Mouse (Mus musculus): ENCODE results near the gene Glis2. TPM values are rescaled to one million over a fixed set of nuclear protein-coding genes. Genes with fewer than 3 reads are reported as not detected.

Gene Glis2
- total and polyA plus RNA-seq, 2 experiments from 2014 or later, result 11.8 to 25.4 TPM

DNA sequence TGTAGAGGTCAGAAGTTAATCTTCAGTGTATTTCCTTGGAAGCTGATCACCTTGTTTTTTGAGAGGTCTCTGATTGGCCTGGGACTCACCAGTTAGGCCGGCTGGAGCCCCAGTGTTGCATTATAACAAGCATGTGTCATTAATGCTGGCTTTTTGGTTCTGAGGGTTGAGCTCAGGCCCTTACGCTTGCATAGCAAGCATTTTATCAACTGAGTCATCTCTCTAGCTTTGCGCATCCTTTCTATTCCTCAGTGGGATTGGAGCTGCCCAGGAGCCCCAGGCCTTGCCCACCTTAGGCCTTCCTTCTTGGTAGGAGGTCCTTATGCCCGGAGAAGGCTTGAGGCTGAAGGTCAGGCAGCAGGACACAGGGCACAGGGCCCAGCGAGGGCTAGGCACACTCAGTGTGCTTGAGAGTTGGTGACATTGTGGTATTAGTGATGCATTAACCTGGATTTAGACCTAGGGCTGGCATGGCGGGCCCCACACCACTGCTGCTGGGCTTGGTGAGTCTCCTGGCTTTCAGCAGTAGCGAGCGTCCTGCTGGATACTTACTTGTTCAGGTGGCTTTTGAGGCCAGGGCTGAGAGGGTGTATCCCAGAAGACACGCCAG lies 6.3 kb downstream of the Glis2 start:
- peak overlapping the region; percentile 83 for H3K27ac ChIP-seq (ENCODE audit: low read depth)
- H3K27me3 ChIP-seq (ENCODE audit: control insufficient read depth, insufficient read depth, low read length), result no peaks in the 10 kb centered on the region
- ATAC-seq (ENCODE audit: insufficient read depth, low read depth), result no peak
- no peak overlapping the region for H3K4me2 ChIP-seq (ENCODE audit: low read depth, low read length)
- H3K9ac ChIP-seq (replicated peaks; ENCODE audit: low read depth, low read length), result 0 out of 2 replicates have a peak overlapping the region, but pooled peaks have one; percentile 1
- WGBS, result 58% methylated on average over 9 of the region's 9 CpGs
- TF ChIP-seq EP300 (IDR thresholded peaks at IDR 0.05; ENCODE audit: low read depth) (no peak), CTCF (IDR thresholded peaks at IDR 0.05; ENCODE audit: low read depth) (no peak)
- H3K4me3 ChIP-seq (ENCODE audit: low read depth, low read length), result no peak overlapping the region
- H3K4me1 ChIP-seq (ENCODE audit: control insufficient read depth, insufficient read depth), result peaks cover 83% of the 10 kb centered on the region
- H3K9me3 ChIP-seq (replicated peaks; ENCODE audit: control insufficient read depth, low read length), result no peaks in the 10 kb centered on the region
- no peak for DNase-seq (ENCODE audit: low spot score)
- no peaks in the 10 kb centered on the region for H3K36me3 ChIP-seq (replicated peaks; ENCODE audit: control insufficient read depth, insufficient read depth, low read length)

DNA sequence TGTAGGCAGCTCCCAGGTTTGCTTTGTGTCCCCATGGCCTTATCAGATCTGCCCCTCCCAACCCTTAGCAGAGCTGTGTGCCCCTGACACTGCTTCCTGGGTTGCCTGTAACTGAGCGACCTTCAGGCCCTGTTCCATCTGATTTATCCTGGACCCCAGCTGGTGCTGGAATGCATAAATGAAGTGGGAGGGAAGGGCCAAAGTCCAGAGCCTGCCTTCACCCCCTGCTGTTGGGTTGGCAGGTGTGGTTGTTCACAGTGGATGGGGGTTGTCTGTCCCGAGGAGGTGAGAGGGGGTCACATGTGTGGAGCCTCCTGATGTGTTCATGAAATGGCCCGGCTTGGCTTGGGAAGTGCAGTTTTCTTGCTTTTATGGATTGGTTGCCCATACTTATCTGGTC lies 7.7 kb downstream of the Glis2 start:
- Histone ChIP-seq H3K9me3 (replicated peaks; ENCODE audit: control insufficient read depth, low read length) (no peaks in the 10 kb centered on the region), H3K4me1 (ENCODE audit: control insufficient read depth, insufficient read depth) (peaks cover 83% of the 10 kb centered on the region), H3K9ac (replicated peaks; ENCODE audit: low read depth, low read length) (0 out of 2 replicates have a peak overlapping the region, but pooled peaks have one; percentile 1), H3K4me3 (ENCODE audit: low read depth, low read length) (no peak overlapping the region), H3K27me3 (ENCODE audit: control insufficient read depth, insufficient read depth, low read length) (no peaks in the 10 kb centered on the region), H3K4me2 (ENCODE audit: low read depth, low read length) (no peak overlapping the region), H3K27ac (ENCODE audit: low read depth) (peak overlapping the region; percentile 83), H3K36me3 (replicated peaks; ENCODE audit: control insufficient read depth, insufficient read depth, low read length) (no peaks in the 10 kb centered on the region)
- no peak for ATAC-seq (ENCODE audit: insufficient read depth, low read depth)
- no peak for TF ChIP-seq CTCF (IDR thresholded peaks at IDR 0.05; ENCODE audit: low read depth)
- TF ChIP-seq EP300 (IDR thresholded peaks at IDR 0.05; ENCODE audit: low read depth), result no peak
- WGBS, result 14% methylated on average over 3 of the region's 3 CpGs
- no peak for DNase-seq (ENCODE audit: low spot score)

DNA sequence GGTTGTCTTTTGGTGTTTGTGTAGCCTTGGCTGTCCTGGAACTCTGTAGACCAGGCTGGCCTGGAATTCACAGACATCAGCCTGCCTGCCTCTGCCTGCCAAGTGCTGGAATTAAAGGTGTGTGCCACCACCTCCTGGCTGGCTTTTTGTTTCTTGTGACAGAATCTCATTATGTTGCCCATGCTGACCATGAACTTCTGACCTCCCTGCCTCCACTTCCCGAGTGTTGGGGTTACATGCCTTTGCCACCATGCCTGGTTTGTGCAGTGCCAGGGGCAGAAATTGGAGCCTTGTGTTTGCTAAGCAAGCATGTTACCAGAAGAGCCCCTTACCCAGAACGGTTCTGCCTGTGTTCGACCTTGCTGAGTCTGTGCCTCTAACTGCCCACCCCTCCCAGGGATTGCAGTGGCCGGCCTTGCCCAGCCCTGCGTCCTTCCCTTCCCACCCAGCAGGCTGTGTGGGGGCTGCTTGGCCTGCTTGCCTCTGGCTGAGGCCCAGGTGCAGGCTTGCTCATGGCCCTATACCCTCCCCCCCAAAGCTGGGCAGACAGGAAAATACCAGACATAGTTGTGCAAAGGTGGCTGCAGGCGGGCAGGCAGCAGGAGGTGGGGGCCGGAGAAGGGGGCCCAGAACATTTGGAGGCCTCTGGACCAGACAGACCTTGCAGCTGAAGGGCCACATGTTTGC lies 8.4 kb downstream of the Glis2 start:
- 24% methylated on average over 7 of the region's 7 CpGs for WGBS
- no peak overlapping the region for H3K4me3 ChIP-seq (ENCODE audit: low read depth, low read length)
- H3K9me3 ChIP-seq (replicated peaks; ENCODE audit: control insufficient read depth, low read length), result no peaks in the 10 kb centered on the region
- H3K36me3 ChIP-seq (replicated peaks; ENCODE audit: control insufficient read depth, insufficient read depth, low read length), result no peaks in the 10 kb centered on the region
- peak overlapping the region; percentile 20; the same call in 1 of the 2 replicates for H3K4me2 ChIP-seq (ENCODE audit: low read depth, low read length)
- H3K27ac ChIP-seq (ENCODE audit: low read depth), result peak overlapping the region; percentile 83
- 0 out of 2 replicates have a peak overlapping the region, but pooled peaks have one; percentile 1 for H3K9ac ChIP-seq (replicated peaks; ENCODE audit: low read depth, low read length)
- peaks cover 83% of the 10 kb centered on the region for H3K4me1 ChIP-seq (ENCODE audit: control insufficient read depth, insufficient read depth)
- ATAC-seq (ENCODE audit: insufficient read depth, low read depth) (peak; percentile 37; the same call in 1 of the 2 replicates), DNase-seq (ENCODE audit: low spot score) (no peak)
- TF ChIP-seq EP300 (IDR thresholded peaks at IDR 0.05; ENCODE audit: low read depth) (no peak), CTCF (IDR thresholded peaks at IDR 0.05; ENCODE audit: low read depth) (no peak)
- H3K27me3 ChIP-seq (ENCODE audit: control insufficient read depth, insufficient read depth, low read length), result no peaks in the 10 kb centered on the region

DNA sequence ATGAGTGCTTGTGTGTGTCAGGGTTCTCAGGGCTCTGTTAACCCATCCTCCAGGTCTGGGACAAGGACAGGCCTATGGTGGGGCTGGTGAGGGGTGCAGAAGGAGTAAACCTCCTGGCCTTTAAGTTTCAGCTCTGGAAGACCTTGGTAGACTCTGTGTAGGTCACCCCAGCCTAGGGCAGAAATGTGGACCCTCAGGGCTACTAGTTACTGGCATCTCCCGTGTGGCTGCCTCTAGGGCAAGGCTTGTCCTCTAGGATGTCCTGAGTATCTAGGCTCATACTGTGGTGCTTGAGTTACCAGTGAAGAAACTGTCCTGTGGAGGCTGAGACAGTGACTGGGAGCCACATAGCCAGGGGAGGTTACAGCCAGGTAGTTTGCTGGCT lies 8.9 kb downstream of the Glis2 start:
- Histone ChIP-seq H3K9ac (replicated peaks; ENCODE audit: low read depth, low read length) (no peak overlapping the region), H3K4me1 (ENCODE audit: control insufficient read depth, insufficient read depth) (peaks cover 78% of the 10 kb centered on the region), H3K4me2 (ENCODE audit: low read depth, low read length) (peak overlapping the region; percentile 20; the same call in 1 of the 2 replicates), H3K36me3 (replicated peaks; ENCODE audit: control insufficient read depth, insufficient read depth, low read length) (no peaks in the 10 kb centered on the region), H3K27ac (ENCODE audit: low read depth) (peak overlapping the region; percentile 83), H3K27me3 (ENCODE audit: control insufficient read depth, insufficient read depth, low read length) (no peaks in the 10 kb centered on the region), H3K4me3 (ENCODE audit: low read depth, low read length) (no peak overlapping the region), H3K9me3 (replicated peaks; ENCODE audit: control insufficient read depth, low read length) (no peaks in the 10 kb centered on the region)
- DNase-seq (ENCODE audit: low spot score) (no peak), ATAC-seq (ENCODE audit: insufficient read depth, low read depth) (no peak)
- WGBS, result 52% methylated on average over 1 of the region's 1 CpGs
- TF ChIP-seq EP300 (IDR thresholded peaks at IDR 0.05; ENCODE audit: low read depth), result no peak
- no peak for TF ChIP-seq CTCF (IDR thresholded peaks at IDR 0.05; ENCODE audit: low read depth)

DNA sequence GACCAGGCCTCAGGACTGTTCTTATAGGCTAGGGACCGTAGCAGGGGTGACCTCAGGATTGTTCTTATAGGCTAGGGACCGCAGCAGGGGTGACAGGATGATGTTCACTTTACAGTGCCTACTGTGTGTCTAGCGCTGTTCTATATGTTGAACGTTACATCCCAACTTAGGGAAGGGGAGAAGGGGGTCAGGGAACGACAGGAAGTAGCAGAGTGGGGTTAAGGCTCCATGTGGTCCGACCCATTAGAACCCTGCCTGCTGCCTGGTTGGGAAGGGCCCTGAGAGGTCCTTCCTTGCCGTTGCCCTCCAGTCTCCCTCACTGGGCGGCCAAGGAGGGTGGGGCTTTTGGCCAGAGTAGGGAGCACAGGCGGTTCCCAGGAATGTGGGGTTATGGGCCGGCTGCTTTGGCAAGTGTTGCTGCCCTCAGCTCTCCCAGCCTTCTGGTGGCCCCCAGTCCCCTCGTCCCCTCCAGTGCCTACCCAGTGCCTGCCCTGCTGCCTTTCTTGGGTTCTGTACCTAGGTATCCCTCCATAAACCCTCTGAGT lies 9.9 kb downstream of the Glis2 start:
- Histone ChIP-seq H3K4me2 (ENCODE audit: low read depth, low read length) (no peak overlapping the region), H3K36me3 (replicated peaks; ENCODE audit: control insufficient read depth, insufficient read depth, low read length) (peaks cover 7% of the 10 kb centered on the region; the same call in 1 of the 2 replicates), H3K4me3 (ENCODE audit: low read depth, low read length) (no peak overlapping the region), H3K27me3 (ENCODE audit: control insufficient read depth, insufficient read depth, low read length) (no peaks in the 10 kb centered on the region), H3K9me3 (replicated peaks; ENCODE audit: control insufficient read depth, low read length) (no peaks in the 10 kb centered on the region), H3K9ac (replicated peaks; ENCODE audit: low read depth, low read length) (no peak overlapping the region), H3K27ac (ENCODE audit: low read depth) (no peak overlapping the region), H3K4me1 (ENCODE audit: control insufficient read depth, insufficient read depth) (peaks cover 70% of the 10 kb centered on the region)
- TF ChIP-seq EP300 (IDR thresholded peaks at IDR 0.05; ENCODE audit: low read depth) (no peak), CTCF (IDR thresholded peaks at IDR 0.05; ENCODE audit: low read depth) (no peak)
- 64% methylated on average over 11 of the region's 11 CpGs for WGBS
- no peak for ATAC-seq (ENCODE audit: insufficient read depth, low read depth)
- no peak for DNase-seq (ENCODE audit: low spot score)

Measured in heart, postnatal 0 days (tissue).